Mouse (Mus musculus): ENCODE results near the gene Add1.

The Add1 gene

GRCm38 (mm10) chr5:34670280-34670679 lies 96.8 kb downstream of the Add1 start:
- in situ Hi-C loops (cut with MseI, MboI) = no loop called here

Data from mouse trophoblast stem cell (cell line).